Mouse (Mus musculus) retina, postnatal 7 days (tissue): ENCODE measurements at regions not wholly inside any gene's neighbourhood (a gene's known extent, or its start where the extent isn't known, plus 50 kb on each side); places are given as distances from the start of the nearest gene placed in this dataset.
A peak's percentile ranks its signal among the peaks of the same experiment; 100 is the strongest.

Experiments used
- DNase-seq: peaks from one replicate; pipeline ENCODE4 v3.0.0-alpha.2; 2012; ENCODE audit warnings: low read depth, low spot score

DNA sequence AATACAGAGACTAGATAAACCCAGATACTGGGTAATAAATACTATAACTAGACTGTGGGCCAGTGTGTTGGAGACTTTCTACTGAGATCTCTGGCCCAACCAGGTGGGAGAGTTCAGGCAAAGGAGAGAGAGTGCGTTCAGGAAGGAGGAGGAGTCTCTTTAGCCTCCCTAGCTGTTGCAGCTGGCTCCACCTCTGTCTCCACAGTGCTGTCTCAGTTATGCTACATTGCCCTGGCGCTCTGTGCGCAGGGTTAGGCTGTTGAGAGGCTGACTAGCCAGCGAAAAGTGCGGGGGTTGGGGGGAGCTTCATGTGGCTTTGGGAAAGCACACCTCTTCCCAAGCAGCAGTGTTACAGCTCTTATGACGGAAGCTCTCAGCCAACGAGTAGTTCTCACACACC is 104.7 kb upstream of the Syndig1 start:
- no peak for DNase-seq

DNA sequence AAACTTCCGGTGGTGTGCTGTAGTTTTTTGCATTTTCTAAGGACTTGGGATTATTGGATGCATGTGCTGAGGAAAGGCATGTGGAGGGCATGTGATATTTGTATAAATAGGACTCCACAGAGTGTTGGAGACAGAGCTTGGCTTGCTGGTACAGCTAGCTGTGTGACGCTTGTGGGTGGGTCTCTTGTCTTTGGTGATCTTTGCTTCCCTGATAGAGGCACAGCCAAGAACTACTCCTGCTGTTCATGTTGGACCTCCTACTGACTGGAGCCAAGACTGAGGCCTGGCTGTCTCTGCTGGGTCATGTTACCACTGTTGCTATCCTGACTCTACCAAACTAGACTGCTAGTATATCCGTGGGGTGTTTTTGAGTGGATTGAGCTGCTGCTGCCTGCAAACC is 103.1 kb upstream of the Syndig1 start:
- no peak for DNase-seq

- DNase-seq, result no peak
Observed at GRCm38 (mm10) chr2:149737837-149738236, 91.2 kb upstream of the Syndig1 start.

- peak; percentile 28 for DNase-seq
Observed at GRCm38 (mm10) chr2:149739886-149740285, 89.1 kb upstream of the Syndig1 start.

GRCm38 (mm10) chr2:149742661-149743060 is 86.3 kb upstream of the Syndig1 start:
- no peak for DNase-seq

- no peak for DNase-seq
Observed at GRCm38 (mm10) chr2:149748240-149748822, 80.7 kb upstream of the Syndig1 start.

GRCm38 (mm10) chr2:149759151-149759550 is 69.9 kb upstream of the Syndig1 start:
- DNase-seq, result no peak

- DNase-seq, result no peak
Observed at GRCm38 (mm10) chr2:149763864-149764263, 65.1 kb upstream of the Syndig1 start.

DNA sequence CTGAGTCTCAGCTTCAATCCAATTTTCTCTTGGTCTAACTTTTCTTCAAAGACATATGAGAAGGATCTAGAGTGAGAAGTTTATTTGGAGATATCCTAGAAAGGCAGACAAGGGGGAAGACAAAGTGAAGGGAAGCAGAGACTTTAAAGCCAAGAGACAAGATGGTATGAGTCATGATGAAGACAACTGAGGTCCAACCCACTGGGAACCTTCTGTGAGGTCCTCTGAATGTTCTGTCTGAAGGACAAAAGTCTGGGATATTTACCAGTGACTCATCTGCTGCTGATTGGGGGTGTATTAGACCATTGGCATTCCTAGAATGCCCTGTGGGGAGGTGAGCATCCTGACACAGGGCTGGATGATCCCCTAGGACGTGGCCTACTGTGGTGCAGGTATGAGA is 61.0 kb upstream of the Syndig1 start:
- DNase-seq, result no peak

GRCm38 (mm10) chr2:149768551-149768950 is 60.5 kb upstream of the Syndig1 start:
- DNase-seq, result no peak

DNA sequence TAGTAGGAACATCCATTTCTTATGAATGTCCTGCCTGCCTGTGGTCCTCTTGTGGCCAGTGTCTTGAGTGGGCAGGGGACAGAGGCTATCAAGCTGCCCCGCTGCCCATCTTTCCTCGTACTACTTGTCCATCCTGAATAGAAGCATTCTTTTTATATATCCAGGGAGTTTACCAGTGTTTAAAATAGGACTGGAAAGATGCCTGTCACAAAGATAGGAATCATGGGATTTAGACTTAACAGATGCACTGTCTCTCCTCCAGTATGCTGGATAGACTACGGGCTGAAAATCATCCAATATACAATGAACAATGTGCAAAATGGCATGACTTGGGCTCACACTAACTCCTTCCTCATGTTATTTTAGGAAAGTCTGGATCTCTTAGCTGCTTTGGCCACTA is 51.7 kb upstream of the Syndig1 start:
- DNase-seq, result no peak
